Mouse (Mus musculus) left cerebral cortex, adult 8-10 months (tissue): ENCODE measurements around the gene Palld. TPM values are rescaled to one million over a fixed set of nuclear protein-coding genes. Genes with fewer than 3 reads are reported as not detected.

Experiments used
- DNase-seq, 2 experiments: peaks; one replicate each; pipeline ENCODE4 v3.0.0; 2022; ENCODE audit warnings: low spot score in 2 of 2
- total RNA-seq, 4 experiments: library from RNA; stranded (reverse); gene quantifications; 2 replicates each; pipeline ENCODE4 v1.2.4; 2022

Gene Palld
- total RNA-seq, result 1 to 10 TPM; 4.3 to 4.9 (median 4.6) TPM

DNA sequence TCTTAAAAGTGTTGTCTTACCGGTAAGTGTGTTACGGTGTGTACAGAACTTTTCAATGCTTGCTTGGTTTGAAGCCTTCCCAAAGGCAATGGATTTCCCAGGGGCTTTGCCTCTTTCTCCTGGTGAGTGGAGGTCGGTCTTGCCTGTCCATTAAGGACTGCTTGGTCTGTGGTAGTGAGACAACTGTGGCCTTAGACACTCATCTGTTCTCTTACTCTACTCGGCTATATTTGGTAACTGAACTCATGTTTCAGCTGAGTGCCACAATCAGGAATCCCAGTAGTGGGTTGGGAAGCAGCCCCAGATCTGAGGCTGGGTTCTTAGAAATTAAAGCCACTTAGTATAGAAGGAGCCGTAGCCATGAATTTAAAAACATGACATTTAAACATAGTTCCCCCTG lies at the start of gene Palld:
Palld (minus strand) TSS at position 170 of the 400 bp plus-strand sequence.
- DNase-seq, result no peak

- no peak for DNase-seq
These were observed 35.1 kb upstream of the Palld start for GRCm38 (mm10) chr8:61937576-61937975.

DNA sequence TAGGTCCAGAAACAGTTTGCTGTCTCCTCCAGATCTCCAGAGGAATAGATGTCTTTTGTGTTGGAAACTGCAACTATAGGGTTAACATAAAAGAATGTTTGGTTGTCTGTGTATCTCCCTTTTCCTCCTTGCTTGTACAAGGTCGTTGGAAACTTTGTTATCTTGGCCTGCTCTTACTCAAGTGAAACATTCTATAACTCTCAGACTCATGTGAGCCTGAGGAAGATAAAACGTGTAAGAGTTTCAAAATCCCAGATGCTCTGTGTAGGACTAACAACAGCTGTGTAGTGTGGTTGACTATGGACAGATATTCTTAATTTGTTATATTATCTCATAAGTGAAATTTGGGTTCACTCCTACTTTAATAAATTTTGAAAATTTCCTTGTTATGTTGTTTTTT lies 30.8 kb upstream of the Palld start:
- no peak for DNase-seq

- DNase-seq, result peak; percentile 22 to 36
These were observed 25.4 kb upstream of the Palld start, which contains the start of gene Ddx60 for GRCm38 (mm10) chr8:61927777-61928494. TSS of gene Ddx60 (plus strand) at chr8:61928087.

- no peak for DNase-seq
These were observed 22.0 kb upstream of the Palld start for GRCm38 (mm10) chr8:61924518-61924917.

- DNase-seq, result no peak
These were observed 19.1 kb upstream of the Palld start for GRCm38 (mm10) chr8:61921454-61922054.

DNA sequence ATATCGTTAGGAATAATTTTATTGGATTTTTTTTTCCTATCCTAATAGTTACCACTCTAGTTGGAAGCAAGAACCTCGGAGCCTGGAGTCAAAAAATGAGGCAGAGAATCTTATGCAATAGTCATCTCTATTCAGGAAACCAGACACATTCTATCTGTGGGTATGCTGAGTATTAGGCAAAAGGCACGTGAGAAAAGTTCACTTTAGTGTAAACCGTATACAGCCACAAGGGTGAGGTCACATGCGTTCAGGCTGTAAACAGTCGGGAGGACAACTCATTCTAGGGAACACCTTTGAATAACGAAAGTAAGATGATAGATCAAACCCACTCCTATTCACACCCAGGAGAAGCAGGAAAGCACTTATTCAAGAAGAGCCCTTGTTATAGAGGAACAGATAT lies 17.9 kb upstream of the Palld start:
- DNase-seq, result no peak

GRCm38 (mm10) chr8:61919145-61919788 lies 16.8 kb upstream of the Palld start:
- DNase-seq, result no peak

GRCm38 (mm10) chr8:61917287-61917686 lies 14.8 kb upstream of the Palld start:
- no peak for DNase-seq

DNA sequence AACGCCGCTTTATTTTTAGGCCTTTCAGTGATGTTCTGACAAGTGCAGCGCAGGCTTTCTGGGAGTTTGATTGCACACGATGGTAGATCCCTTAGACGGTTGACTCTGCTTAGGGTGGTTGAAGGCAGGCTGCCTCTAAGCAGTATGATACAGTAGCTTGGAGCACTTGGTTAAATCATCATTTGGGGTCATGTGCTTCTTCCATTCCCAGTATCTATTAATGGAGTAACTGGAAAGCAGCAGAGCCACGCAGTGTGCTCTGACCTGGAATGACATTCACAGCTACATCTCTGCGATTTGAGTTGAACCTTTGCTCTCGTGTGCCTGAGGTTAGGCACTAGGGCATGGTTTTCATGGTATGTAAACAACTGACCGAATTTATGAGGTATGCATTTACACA lies 11.5 kb upstream of the Palld start:
- no peak for DNase-seq

DNA sequence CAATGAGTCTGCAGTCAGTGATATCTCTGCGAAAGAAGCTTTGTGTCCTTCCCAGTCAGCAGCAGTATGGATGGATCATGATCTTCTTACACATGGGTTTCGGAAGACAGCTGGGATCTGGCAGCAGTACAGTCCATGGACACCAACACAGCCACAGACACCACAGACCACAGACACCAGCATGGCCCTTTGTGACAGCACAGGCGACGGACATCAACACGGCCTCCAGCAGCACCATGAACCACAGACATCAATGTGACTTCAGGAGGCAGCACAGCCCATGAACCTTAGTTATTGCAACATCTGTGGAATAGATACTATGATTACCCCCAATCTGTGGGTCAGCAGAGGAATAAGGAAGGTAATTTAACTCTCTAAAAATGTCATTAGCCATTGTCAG lies 10.3 kb upstream of the Palld start:
- DNase-seq, result no peak

DNA sequence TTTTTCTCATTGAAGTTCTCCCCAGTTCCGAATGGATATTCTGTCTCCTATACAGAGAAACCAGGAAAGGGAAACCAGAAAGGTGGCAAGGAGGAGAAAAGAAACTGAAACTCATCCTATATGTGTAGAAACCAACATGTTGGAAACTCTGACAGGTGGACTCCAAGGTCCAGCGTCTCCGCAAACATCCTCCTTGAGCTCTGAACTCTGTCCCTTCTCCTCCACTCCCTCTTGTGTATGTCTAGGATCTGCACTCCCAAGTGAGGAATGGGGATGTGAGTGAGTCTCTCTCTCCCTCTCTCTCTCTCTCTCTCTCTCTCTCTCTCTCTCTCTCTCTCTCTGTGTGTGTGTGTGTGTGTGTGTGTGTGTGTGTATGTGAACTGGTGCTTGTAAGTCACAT lies 6.8 kb upstream of the Palld start:
- DNase-seq, result no peak

DNA sequence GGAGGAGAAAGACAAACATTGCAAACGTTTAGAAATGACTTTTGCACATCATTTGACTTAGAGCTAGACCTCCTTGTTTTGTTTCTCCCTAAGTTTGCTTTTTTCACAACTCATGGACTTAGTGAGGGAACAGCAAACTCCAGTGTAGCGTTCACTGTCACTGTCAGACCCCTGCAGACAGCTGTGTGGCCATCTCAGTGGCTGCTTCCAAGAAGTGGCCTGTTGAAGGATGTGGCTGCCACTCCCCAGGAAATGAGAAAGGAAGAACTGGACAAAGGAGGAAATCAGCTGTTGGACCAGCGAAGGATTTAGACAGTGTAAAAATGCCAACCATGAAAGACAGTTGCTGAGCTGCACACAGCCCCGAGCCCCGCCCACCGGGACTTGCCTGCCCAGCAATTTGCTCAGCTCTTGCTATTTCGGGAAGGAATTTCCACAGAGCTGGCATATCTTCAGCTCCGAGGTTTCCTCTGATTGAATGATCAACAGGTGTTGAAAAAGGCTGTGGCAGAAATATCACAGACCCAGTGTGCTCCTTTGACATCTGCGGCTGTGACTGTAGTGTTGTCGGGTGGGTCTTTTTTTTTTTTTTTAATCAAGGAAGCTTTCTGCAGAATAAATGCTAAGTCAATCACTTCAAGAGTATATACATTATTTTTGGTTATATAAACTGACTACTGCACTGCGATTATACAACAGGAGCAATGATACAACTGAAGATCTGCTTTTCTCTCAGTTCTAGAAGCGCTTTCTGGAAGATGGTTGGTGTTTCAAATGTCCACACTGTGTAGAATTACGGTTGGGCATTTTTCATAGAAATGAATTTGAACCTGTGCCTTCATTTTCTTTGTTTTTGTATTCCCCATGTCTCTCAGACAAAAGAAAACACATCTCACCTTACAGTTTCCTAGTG lies 6.1 kb upstream of the Palld start:
- no peak for DNase-seq

DNA sequence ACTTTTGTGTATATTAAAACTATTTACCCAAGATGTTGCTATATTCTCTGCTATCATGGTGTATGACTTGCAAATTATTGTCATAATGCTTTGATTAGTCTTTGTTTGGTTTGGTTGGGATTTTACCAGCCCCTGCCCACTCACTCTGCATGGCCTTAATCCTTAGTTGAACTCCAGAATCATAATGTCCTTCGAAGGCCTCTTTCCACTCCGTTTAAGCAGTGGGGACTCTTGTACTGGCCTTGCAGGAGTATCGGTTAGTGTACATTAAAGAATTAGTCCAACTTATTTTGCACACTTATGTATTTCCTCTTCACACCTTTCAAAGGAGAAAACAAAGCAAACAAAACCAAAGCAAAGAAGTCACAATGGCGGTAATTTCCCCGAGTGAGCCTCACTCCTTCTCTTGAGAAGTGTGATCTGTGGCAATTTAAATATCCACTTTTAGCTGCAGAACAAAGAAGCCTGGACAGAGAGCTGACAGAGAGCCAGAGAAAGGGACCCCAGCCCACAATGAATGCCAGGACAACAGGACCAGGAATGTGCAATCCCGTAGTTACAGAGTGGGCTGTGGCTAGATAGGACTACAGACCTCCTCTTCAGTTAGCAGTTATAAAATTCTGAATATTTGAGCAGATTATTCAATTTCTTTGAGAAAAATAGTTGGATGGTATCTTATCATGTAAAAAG lies 1.3 kb downstream of the Palld start:
- DNase-seq, result no peak

- DNase-seq, result no peak
These were observed 5.1 kb downstream of the Palld start for GRCm38 (mm10) chr8:61897402-61897801.

- no peak for DNase-seq
These were observed 5.7 kb downstream of the Palld start for GRCm38 (mm10) chr8:61896742-61897141.

- DNase-seq, result peak; percentile 8 to 10
These were observed 8.4 kb downstream of the Palld start for GRCm38 (mm10) chr8:61894062-61894461.

DNA sequence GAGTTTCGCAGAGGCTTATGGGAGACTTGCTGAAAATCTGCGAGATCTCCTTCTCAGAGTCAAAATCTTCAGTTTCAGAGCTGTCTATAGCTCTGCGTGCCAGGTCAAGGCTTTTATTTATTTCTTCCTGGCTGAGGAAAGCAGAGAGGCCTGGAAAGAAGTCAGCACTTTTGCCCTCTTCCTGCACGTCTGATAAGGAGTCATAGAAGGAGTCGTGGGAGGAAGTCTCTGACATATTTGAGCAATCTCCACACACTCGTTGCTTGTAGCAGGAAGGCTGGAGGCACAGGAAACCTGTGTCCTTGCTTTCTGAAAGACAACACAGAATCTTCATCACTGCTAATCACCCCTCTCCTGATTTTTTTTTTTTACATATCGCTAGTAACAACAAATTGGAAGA lies 24.9 kb downstream of the Palld start:
- no peak for DNase-seq

- no peak for DNase-seq
These were observed 27.2 kb downstream of the Palld start for GRCm38 (mm10) chr8:61875290-61875689.

GRCm38 (mm10) chr8:61873994-61874393 lies 28.5 kb downstream of the Palld start:
- no peak for DNase-seq

GRCm38 (mm10) chr8:61868481-61868880 lies 34.0 kb downstream of the Palld start:
- no peak for DNase-seq
